Mouse (Mus musculus) right cerebral cortex, postnatal 4 days (tissue): ENCODE measurements around the gene Olfr520.
"Not testable (repeated sequence)": the region's sequence is repeated elsewhere in the genome, so short reads cannot be mapped to it uniquely, and the experiment has no call there.

ENCODE experiments used
- DNase-seq: peaks from one replicate; pipeline ENCODE4 v3.0.0-alpha.2; 2022

The Olfr520 gene

GRCm38 (mm10) chr7:99716536-99716935 is 13.5 kb upstream of the Olfr520 start:
- no peak for DNase-seq

- no peak for DNase-seq
Observed at GRCm38 (mm10) chr7:99734612-99735011, 4.5 kb downstream of the Olfr520 start.

GRCm38 (mm10) chr7:99735491-99735890 is 5.4 kb downstream of the Olfr520 start:
- DNase-seq = not testable (repeated sequence)

- DNase-seq = no peak
Observed at GRCm38 (mm10) chr7:99739276-99739675, 9.2 kb downstream of the Olfr520 start.

GRCm38 (mm10) chr7:99763207-99763606 is 33.1 kb downstream of the Olfr520 start, which contains the start of gene Olfr521:
Gene Olfr521, plus strand, starts transcription at chr7:99763507.
- DNase-seq = no peak

GRCm38 (mm10) chr7:99781385-99781784 is 51.3 kb downstream of the Olfr520 start:
- DNase-seq = no peak

- no peak for DNase-seq
Observed at GRCm38 (mm10) chr7:99781916-99782315, 51.8 kb downstream of the Olfr520 start.

- DNase-seq = no peak
Observed at GRCm38 (mm10) chr7:99783421-99783820, 53.3 kb downstream of the Olfr520 start.

GRCm38 (mm10) chr7:99785553-99785952 is 55.5 kb downstream of the Olfr520 start:
- DNase-seq = no peak
